Mouse (Mus musculus) midbrain, embryonic 11.5 days (tissue): Measurements from ENCODE around the gene Stk4. TPM values are rescaled to one million over a fixed set of nuclear protein-coding genes. Genes with fewer than 3 reads are reported as not detected.

ENCODE experiments used
- ATAC-seq: fragments of 200-750 bp; cut with Nextera tagmentation; 2 replicates; pipeline ENCODE4 v1.8.0; 2017; ENCODE audit warnings: moderate TSS enrichment, moderate library complexity; ENCODE audit not compliant: low FRiP score
- DNase-seq: peaks from one replicate; pipeline ENCODE4 v3.0.0; 2015; ENCODE audit warnings: low spot score; ENCODE audit errors: missing footprints
- H3K27ac ChIP-seq: fragments of 300-500 bp; sonication (generic); 2 replicates; pipeline ENCODE4 v1.5.1; 2014; ENCODE audit warnings: low read depth, low read length
- H3K27me3 ChIP-seq: fragments of 300-500 bp; sonication (generic); 2 replicates; pipeline ENCODE4 v1.6.1; 2014; ENCODE audit warnings: mild to moderate bottlenecking, low read length, moderate library complexity, mixed read lengths; ENCODE audit not compliant: control insufficient read depth, insufficient read depth
- H3K36me3 ChIP-seq: fragments of 300-500 bp; sonication (generic); 2 replicates; pipeline ENCODE4 v1.6.1; 2014; ENCODE audit warnings: mild to moderate bottlenecking, low read length, moderate library complexity, mixed read lengths; ENCODE audit not compliant: control insufficient read depth, insufficient read depth
- H3K4me1 ChIP-seq: fragments of 300-500 bp; sonication (generic); 2 replicates; pipeline ENCODE4 v1.6.1; 2014; ENCODE audit warnings: low read length; ENCODE audit not compliant: control insufficient read depth, insufficient read depth
- H3K4me2 ChIP-seq: fragments of 300-500 bp; sonication (generic); 2 replicates; pipeline ENCODE4 v1.6.1; 2014; ENCODE audit warnings: mild to moderate bottlenecking, moderate library complexity
- H3K4me3 ChIP-seq: fragments of 300-500 bp; sonication (generic); 2 replicates; pipeline ENCODE4 v1.5.1; 2014; ENCODE audit warnings: low read depth, low read length
- H3K9ac ChIP-seq: fragments of 300-500 bp; sonication (generic); 2 replicates; pipeline ENCODE4 v1.6.1; 2014; ENCODE audit warnings: low read length
- H3K9me3 ChIP-seq: fragments of 300-500 bp; sonication (generic); 2 replicates; pipeline ENCODE4 v1.6.1; 2016; ENCODE audit warnings: low read length; ENCODE audit not compliant: control insufficient read depth
- WGBS: fragments of 180-500 bp; shearing (Covaris S2); extraction: QIAGEN DNeasy Blood & Tissue Kit; methylation state at CpG from one replicate; pipeline ENCODE4 v1.1.7; 2014; 5-methylcytosine and 5-hydroxymethylcytosine counted together
- polyA plus RNA-seq: library from polyadenylated mRNA; unstranded; fragments of >200 nt; fragmentation: Nextera tagmentation; extraction: Ambion mirVana; gene quantifications from 2 replicates; pipeline ENCODE4 v1.2.1, GENCODE M21; 2014

Gene Stk4
- polyA plus RNA-seq, 1 experiment from 2014 or later = 33.2 TPM

DNA sequence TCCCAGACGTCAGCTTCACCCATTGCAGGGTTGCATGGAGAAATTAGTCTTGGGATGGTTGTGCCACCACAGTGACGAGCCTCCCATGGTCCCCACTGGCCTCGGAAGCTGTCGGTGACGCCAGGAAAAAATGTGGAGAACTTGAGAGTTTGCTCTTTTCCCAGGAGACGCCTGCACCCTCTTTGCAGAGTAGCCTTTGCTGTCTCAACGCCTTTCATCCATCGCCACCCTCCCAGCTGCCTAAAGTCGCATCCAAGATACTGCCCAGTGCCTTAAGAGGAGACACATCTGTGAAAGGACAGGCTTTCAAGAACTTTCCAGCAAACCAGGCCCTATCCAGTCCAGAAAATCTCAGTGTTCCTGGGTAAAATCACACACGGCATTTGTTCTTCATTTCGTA, 82.2 kb downstream of the Stk4 start:
- Histone ChIP-seq H3K27ac (no peak overlapping the region), H3K4me3 (no peak overlapping the region), H3K9me3 (no peaks in the 10 kb centered on the region), H3K4me2 (no peak overlapping the region), H3K9ac (no peak overlapping the region), H3K4me1 (no peaks in the 10 kb centered on the region), H3K27me3 (no peaks in the 10 kb centered on the region), H3K36me3 (peaks cover 6% of the 10 kb centered on the region)
- WGBS = 92% methylated on average over 11 of the region's 11 CpGs
- no peak for DNase-seq
- no peak for ATAC-seq

DNA sequence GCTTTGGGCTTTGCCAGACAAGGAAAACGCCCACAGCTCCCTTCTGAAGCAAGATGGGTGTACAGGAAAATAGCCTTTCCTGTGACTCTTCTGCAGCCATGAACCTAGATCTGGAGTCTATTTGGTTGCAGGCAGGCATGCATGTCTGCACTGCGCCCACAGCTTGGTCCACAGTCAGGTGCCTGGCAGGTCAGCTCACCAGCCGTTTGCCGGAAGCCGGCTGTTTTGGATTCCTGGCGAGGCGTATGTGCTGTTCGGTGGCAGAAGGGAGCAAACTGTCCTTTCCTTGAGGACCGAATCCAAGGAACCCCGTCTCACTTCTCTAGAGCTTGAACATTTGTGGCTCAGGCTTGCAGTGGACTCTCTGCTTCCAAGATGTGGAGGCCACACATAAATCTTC, 83.9 kb downstream of the Stk4 start:
- Histone ChIP-seq H3K9ac (no peak overlapping the region), H3K4me3 (no peak overlapping the region), H3K27ac (no peak overlapping the region), H3K36me3 (peaks cover 6% of the 10 kb centered on the region), H3K9me3 (no peaks in the 10 kb centered on the region), H3K4me2 (no peak overlapping the region), H3K4me1 (no peaks in the 10 kb centered on the region), H3K27me3 (no peaks in the 10 kb centered on the region)
- DNase-seq = no peak
- no peak for ATAC-seq
- 96% methylated on average over 10 of the region's 10 CpGs for WGBS

DNA sequence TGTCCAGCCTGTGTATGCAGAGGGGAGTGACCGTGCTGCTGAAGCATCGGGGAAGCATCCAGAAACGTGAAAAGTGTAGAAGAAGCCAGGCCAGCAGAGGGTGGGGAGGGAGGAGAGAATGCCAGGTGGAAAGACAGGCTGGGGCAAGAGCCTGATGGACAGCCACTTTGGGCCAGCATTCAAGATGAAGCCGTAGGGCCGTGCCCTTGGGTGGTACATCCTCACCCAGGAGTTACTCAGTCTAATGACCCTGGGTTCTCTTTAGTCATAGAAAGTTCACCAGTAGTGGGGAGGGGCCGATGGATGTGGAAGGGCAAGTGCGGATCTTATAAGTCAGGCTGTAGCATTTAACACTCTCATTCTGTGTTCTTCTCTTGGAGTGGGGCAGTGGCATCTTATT, 86.0 kb downstream of the Stk4 start:
- Histone ChIP-seq H3K4me2 (no peak overlapping the region), H3K4me3 (no peak overlapping the region), H3K4me1 (no peaks in the 10 kb centered on the region), H3K9ac (no peak overlapping the region), H3K27me3 (no peaks in the 10 kb centered on the region), H3K36me3 (peaks cover 6% of the 10 kb centered on the region), H3K9me3 (no peaks in the 10 kb centered on the region), H3K27ac (no peak overlapping the region)
- DNase-seq (no peak), ATAC-seq (no peak)
- WGBS = 81% methylated on average over 7 of the region's 7 CpGs

DNA sequence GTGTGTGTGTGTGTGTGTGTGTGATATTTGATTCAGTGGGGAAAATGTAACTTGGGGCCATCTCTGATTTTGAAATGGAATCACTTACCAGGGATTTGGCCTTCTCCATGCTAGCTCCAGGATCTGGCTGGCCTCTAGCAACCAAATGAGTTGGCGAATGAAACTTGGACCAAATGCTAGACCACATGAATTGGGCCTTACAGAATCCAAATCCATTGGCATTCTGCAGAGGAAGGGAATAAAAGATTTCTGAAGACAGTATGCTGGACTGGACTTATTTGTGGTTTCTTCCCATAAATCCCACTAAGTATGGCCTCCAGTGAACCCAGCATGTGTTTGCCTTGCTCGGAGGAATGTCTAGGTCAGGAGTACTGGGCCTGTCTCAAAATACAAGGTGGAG, 88.7 kb downstream of the Stk4 start:
- H3K36me3 ChIP-seq = no peaks in the 10 kb centered on the region
- H3K9ac ChIP-seq = no peak overlapping the region
- no peaks in the 10 kb centered on the region for H3K9me3 ChIP-seq
- no peak overlapping the region for H3K4me3 ChIP-seq
- no peaks in the 10 kb centered on the region for H3K27me3 ChIP-seq
- WGBS = 85% methylated on average over 2 of the region's 2 CpGs
- ATAC-seq = no peak
- DNase-seq = no peak
- H3K27ac ChIP-seq = no peak overlapping the region
- H3K4me1 ChIP-seq = no peaks in the 10 kb centered on the region
- no peak overlapping the region for H3K4me2 ChIP-seq

DNA sequence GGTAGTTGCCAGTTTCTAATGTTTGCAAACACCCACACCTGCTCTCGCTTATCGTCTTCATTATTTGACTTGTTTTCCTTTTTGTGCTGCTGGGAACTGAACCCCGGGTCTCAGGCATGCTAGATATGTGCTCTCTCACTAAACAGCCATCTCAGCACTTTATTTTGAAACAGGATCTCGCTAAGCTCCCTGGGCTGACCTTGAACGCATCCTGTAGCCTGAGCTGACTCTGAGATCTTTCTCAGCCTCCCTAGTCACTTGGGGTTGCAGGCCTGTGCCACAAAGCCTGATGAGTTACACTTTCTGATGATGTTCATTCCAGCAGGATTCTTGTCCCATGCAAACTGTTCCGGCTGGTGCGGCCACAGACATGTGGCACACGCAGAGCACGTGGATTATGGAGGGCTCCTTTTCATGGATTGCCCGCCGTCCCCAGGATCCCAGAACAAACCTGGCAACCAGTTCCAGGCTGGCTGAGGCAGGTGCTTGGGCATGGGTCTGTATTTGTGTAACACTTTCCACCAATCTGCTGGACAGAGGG, 91.5 kb downstream of the Stk4 start:
- Histone ChIP-seq H3K27ac (no peak overlapping the region), H3K4me1 (no peaks in the 10 kb centered on the region), H3K4me2 (no peak overlapping the region), H3K27me3 (peaks cover 2% of the 10 kb centered on the region; the same call in 1 of the 2 replicates), H3K36me3 (no peaks in the 10 kb centered on the region), H3K9me3 (no peaks in the 10 kb centered on the region), H3K9ac (no peak overlapping the region), H3K4me3 (no peak overlapping the region)
- ATAC-seq (no peak), DNase-seq (peak; percentile 68)
- WGBS = 84% methylated on average over 11 of the region's 11 CpGs

DNA sequence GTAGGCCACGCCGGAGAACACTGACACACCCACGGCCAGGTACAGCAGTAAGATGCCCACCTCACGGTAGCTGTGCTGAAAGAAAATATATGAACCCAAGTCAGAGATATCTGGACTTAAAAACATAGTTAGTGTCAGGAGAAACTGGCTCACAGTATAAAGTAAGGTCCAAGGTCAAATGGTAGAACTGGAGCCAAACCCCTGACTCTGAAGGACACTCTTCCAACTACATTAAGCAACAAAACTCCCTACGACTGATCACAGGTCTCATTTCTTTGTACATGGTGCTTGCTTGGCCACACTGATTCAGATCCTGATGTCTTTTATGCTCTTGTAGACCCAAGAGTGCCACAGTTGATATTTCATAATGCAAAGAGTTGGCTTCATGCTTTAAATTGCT, 94.8 kb downstream of the Stk4 start:
- H3K9me3 ChIP-seq = no peaks in the 10 kb centered on the region
- WGBS = 89% methylated on average over 5 of the region's 5 CpGs
- DNase-seq = no peak
- peaks cover 35% of the 10 kb centered on the region for H3K27me3 ChIP-seq
- no peaks in the 10 kb centered on the region for H3K36me3 ChIP-seq
- H3K4me3 ChIP-seq = no peak overlapping the region
- ATAC-seq = no peak
- no peak overlapping the region for H3K27ac ChIP-seq
- no peak overlapping the region for H3K4me2 ChIP-seq
- no peak overlapping the region for H3K9ac ChIP-seq
- peaks cover 6% of the 10 kb centered on the region; the same call in 1 of the 2 replicates for H3K4me1 ChIP-seq

DNA sequence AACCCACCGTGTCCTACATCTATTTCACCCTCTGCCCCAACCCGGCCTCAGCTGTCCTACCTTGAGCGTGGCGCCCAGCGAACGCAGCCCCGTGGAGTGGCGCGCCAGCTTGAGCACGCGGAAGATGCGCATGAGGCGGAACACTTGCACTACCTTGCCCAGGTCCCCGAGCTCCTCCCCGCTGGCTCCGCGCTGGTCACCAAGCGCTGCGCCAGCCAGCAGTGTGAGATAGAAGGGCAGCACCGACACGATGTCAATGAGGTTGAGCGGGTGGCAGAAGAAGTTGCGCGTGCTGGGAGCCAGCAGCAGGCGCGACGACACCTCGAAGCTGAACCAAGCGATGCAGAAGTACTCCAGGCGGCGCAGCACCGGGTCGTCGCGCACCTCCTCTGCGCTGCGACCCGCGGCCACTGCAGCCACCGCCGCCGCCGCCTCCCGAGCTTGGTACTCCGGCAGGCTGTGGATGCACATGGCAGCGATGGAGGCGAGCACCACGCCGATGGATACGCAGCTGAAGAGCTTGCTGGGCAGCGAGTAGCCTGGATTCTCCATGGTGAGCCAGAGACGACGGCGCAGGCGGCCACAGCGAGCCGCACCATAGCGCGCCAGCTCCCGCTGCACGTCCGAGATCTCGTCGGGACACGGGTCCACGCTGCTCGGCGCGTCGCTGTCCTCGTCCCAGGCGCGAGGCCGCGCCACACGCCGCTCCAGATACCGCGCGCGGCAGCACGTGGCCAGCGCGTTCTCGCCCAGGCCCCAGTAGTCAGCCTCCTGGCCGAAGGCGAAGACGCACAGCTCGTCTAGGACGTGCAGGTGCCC, 97.8 kb downstream of the Stk4 start:
- H3K27me3 ChIP-seq = peaks cover 55% of the 10 kb centered on the region
- no peaks in the 10 kb centered on the region for H3K36me3 ChIP-seq
- 12% methylated on average over 90 of the region's 90 CpGs for WGBS
- H3K9ac ChIP-seq = no peak overlapping the region
- ATAC-seq (peak; percentile 19; the same call in 1 of the 2 replicates), DNase-seq (peak; percentile 87)
- H3K27ac ChIP-seq = no peak overlapping the region
- no peaks in the 10 kb centered on the region for H3K9me3 ChIP-seq
- peaks cover 14% of the 10 kb centered on the region for H3K4me1 ChIP-seq
- H3K4me3 ChIP-seq = peak overlapping the region; percentile 23
- H3K4me2 ChIP-seq = peak overlapping the region; percentile 42

DNA sequence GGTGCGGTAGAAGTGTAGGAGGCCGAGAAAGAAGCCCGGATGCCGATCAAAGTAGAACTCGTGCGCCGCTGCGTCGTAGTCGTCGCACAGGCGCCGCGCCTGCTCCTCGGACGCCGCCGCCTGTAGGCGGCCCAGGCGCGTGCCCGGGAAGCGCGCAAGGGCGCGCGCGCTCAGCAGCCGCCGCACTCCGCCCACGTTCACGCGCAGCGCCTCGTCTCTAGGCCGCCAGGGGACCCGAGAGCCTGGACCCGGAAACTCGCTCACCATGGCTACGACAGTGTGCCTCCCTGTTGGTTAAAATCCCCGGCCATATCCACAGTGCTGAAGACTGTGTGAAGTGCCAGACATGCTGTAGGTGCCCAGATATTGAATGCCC, 98.4 kb downstream of the Stk4 start:
- no peak overlapping the region for H3K27ac ChIP-seq
- no peaks in the 10 kb centered on the region for H3K36me3 ChIP-seq
- H3K9ac ChIP-seq = no peak overlapping the region
- peaks cover 14% of the 10 kb centered on the region for H3K4me1 ChIP-seq
- H3K4me2 ChIP-seq = peak overlapping the region; percentile 42
- peak; percentile 94 for DNase-seq
- 11% methylated on average over 42 of the region's 42 CpGs for WGBS
- H3K9me3 ChIP-seq = no peaks in the 10 kb centered on the region
- ATAC-seq = peak; percentile 47; the same call in 1 of the 2 replicates
- H3K27me3 ChIP-seq = peaks cover 55% of the 10 kb centered on the region
- peak overlapping the region; percentile 23 for H3K4me3 ChIP-seq

DNA sequence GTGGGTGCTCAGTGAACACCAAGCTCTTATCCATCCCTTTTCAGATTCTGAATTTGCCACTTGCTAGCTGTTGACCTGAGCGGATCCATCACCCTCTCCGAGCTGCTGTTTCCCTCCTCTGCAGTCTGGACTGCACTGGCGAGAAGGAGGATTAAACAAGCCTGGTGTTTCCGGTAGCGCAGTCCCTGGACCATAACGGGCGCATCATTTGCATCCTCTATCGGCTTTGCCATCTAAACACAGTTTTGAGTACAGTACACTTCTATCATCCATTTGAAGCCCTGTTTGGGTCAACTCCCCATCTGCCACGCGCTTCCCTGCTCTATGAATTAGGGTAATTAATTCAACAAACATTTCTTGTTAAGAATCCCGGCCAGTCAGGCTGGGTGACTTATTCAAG, 100.2 kb downstream of the Stk4 start:
- Histone ChIP-seq H3K4me1 (peaks cover 14% of the 10 kb centered on the region), H3K9me3 (no peaks in the 10 kb centered on the region), H3K36me3 (no peaks in the 10 kb centered on the region), H3K27ac (no peak overlapping the region), H3K27me3 (peaks cover 55% of the 10 kb centered on the region), H3K9ac (peak overlapping the region; percentile 26; the same call in 1 of the 2 replicates), H3K4me3 (peak overlapping the region; percentile 32), H3K4me2 (peak overlapping the region; percentile 59)
- peak; percentile 92 for DNase-seq
- 2% methylated on average over 11 of the region's 11 CpGs for WGBS
- ATAC-seq = 0 out of 2 replicates have a peak, but pooled peaks have one; percentile 60
